Mouse (Mus musculus) liver, embryonic 14.5 days (tissue): Measurements from ENCODE around the gene Ccdc85b. TPM values are rescaled to one million over a fixed set of nuclear protein-coding genes. Genes with fewer than 3 reads are reported as not detected.

Source experiments
- ATAC-seq: fragments of 200-750 bp; cut with Nextera tagmentation; 2 replicates; pipeline ENCODE4 v1.8.0; 2017; ENCODE audit warnings: moderate number of reproducible peaks, mild to moderate bottlenecking, moderate library complexity; ENCODE audit not compliant: insufficient read depth
- DNase-seq, 3 experiments: peaks; one replicate each; pipeline ENCODE4 v3.0.0-alpha.2; 2012 to 2013; ENCODE audit warnings: low read depth in 3 of 3, low spot score in 3 of 3
- H3K27ac ChIP-seq: fragments of 300-500 bp; sonication (generic); 2 replicates; pipeline ENCODE4 v1.5.1; 2014; ENCODE audit warnings: moderate library complexity, mild to moderate bottlenecking, control low read depth, inconsistent platforms
- H3K27me3 ChIP-seq: fragments of 300-500 bp; sonication (generic); 2 replicates; pipeline ENCODE4 v1.6.1; 2014; ENCODE audit warnings: mild to moderate bottlenecking, low read length, moderate library complexity; ENCODE audit not compliant: control insufficient read depth, insufficient read depth
- H3K36me3 ChIP-seq: fragments of 300-500 bp; sonication (generic); replicated peaks from 2 replicates; pipeline ENCODE4 v1.6.1; 2014; ENCODE audit warnings: low read depth; ENCODE audit not compliant: control insufficient read depth, insufficient read depth
- H3K4me1 ChIP-seq, 2 experiments: fragments of 200-500 bp in 1 of 2; fragments of 300-500 bp in 1 of 2; sonication (generic) in 1 of 2; replicated peaks; 2 replicates each; pipeline ENCODE4 v1.6.1; 2012 to 2014; ENCODE audit warnings: antibody characterized with exemption in 1 of 2, inconsistent platforms in 1 of 2, low read length in 1 of 2; ENCODE audit not compliant: control insufficient read depth in 2 of 2, insufficient read depth in 2 of 2
- H3K4me2 ChIP-seq: fragments of 300-500 bp; sonication (generic); 2 replicates; pipeline ENCODE4 v1.6.1; 2014; ENCODE audit warnings: low read depth, mild to moderate bottlenecking, control low read depth, moderate library complexity
- H3K4me3 ChIP-seq, 2 experiments: fragments of 200-500 bp in 1 of 2; fragments of 300-500 bp in 1 of 2; sonication (generic) in 1 of 2; 2 replicates each; pipeline ENCODE4 v1.5.1; 2012 to 2014; ENCODE audit warnings: low read depth in 2 of 2, low read length in 2 of 2, mild to moderate bottlenecking in 2 of 2, control low read depth in 1 of 2, inconsistent platforms in 1 of 2, moderate library complexity in 1 of 2; ENCODE audit not compliant: insufficient read depth in 1 of 2
- H3K9ac ChIP-seq: fragments of 300-500 bp; sonication (generic); replicated peaks from 2 replicates; pipeline ENCODE4 v1.6.1; 2014; ENCODE audit warnings: mild to moderate bottlenecking, control low read depth, moderate library complexity
- H3K9me3 ChIP-seq: fragments of 300-500 bp; sonication (generic); 2 replicates; pipeline ENCODE4 v1.6.1; 2016; ENCODE audit warnings: low read length, mixed read lengths; ENCODE audit not compliant: control insufficient read depth
- CTCF ChIP-seq: IDR thresholded peaks from 2 replicates; pipeline ENCODE4 v1.5.1; 2016; ENCODE audit warnings: antibody characterized with exemption, low read depth, control low read depth
- EP300 ChIP-seq: IDR thresholded peaks from 2 replicates; pipeline ENCODE4 v1.6.1; 2016; ENCODE audit warnings: antibody characterized with exemption, low read depth
- WGBS: fragments of 180-500 bp; shearing (Covaris S2); extraction: QIAGEN DNeasy Blood & Tissue Kit; methylation state at CpG from one replicate; pipeline ENCODE4 v1.1.7; 2014; ENCODE audit not compliant: insufficient replicate concordance; 5-methylcytosine and 5-hydroxymethylcytosine counted together
- polyA plus RNA-seq, 2 experiments: library from polyadenylated mRNA; depleted of rRNA in 1 of 2; stranded (reverse) in 1 of 2; unstranded in 1 of 2; fragments of >200 nt; fragmentation: Nextera tagmentation in 1 of 2; extraction: Ambion mirVana in 1 of 2; gene quantifications; 2 replicates each; pipeline versions ENCODE4 v1.2.1 to v1.2.3; 2012 to 2014

Gene Ccdc85b
- polyA plus RNA-seq, 2 experiments = 1.0 to 1.4 TPM

DNA sequence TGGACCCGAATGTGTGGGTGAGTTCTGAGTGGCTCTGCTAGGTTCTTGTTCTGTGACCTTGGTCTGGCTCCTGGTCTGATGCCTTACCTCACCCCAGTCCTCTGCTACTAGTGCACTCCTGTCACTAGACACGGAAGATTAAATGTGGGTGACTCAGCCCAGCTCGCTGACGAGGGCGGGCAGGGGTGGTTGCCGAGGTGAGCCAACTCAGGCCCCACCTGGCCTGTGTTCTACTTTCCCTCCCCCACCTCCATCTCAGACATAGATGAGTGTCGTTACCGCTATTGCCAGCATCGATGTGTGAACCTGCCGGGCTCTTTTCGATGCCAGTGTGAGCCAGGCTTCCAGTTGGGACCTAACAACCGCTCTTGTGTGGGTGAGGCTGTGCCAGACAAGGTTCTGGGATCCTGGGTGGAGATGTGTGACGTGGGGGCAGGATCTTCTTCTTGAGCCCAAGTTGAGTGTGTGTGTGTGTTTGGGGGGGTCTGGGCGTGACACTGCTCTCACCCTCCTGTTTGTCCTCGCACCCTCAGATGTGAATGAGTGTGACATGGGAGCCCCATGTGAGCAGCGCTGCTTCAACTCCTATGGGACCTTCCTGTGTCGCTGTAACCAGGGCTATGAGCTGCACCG lies 20.1 kb upstream of the Ccdc85b start:
- Histone ChIP-seq H3K9ac (no peak overlapping the region), H3K4me2 (no peak overlapping the region), H3K4me3 (no peak overlapping the region), H3K36me3 (no peaks in the 10 kb centered on the region), H3K4me1 (peaks cover 0 to 2% of the 10 kb centered on the region in 2 experiments; a peak in 1 of 4 replicates), H3K9me3 (no peaks in the 10 kb centered on the region), H3K27ac (no peak overlapping the region), H3K27me3 (peaks cover 28% of the 10 kb centered on the region)
- no peak for ATAC-seq
- WGBS = 74% methylated on average over 18 of the region's 18 CpGs
- no peak for TF ChIP-seq CTCF
- TF ChIP-seq EP300 = no peak
- DNase-seq = no peak

DNA sequence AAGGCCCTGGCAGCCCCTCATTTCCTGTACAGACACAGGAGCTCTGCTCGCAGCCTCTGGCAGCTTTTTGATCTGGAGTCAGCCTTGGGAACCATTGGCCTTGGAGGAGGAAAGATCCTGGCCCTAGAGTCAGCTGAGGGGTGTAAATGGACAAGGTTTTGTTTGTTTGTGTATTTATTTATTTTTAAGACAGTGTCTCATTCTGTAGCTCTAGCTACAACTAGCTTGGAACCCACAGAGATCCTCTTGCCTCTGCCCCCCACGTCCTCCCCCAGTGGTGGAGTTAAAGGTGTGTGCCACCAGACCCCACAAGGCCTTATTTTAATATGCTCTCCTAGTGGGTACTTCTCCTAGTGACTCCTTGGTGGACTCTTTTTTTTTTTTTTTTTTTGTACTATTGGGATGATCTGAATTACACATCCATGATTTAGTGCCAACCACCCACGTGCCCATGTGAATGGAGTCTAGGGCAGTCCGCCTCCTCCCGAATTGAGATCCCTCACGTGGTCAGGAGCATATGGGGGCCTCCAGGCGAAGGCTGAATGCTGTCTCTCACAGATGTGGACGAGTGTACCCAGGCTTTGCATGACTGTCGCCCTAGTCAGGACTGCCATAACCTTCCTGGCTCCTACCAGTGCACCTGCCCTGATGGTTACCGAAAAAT lies 19.4 kb upstream of the Ccdc85b start:
- no peak for DNase-seq
- Histone ChIP-seq H3K36me3 (no peaks in the 10 kb centered on the region), H3K27me3 (peaks cover 28% of the 10 kb centered on the region), H3K27ac (no peak overlapping the region), H3K9me3 (no peaks in the 10 kb centered on the region), H3K4me1 (peaks cover 0 to 2% of the 10 kb centered on the region in 2 experiments; a peak in 1 of 4 replicates), H3K4me2 (no peak overlapping the region), H3K4me3 (no peak overlapping the region), H3K9ac (no peak overlapping the region)
- no peak for ATAC-seq
- no peak for TF ChIP-seq EP300
- TF ChIP-seq CTCF = no peak
- 72% methylated on average over 10 of the region's 10 CpGs for WGBS

DNA sequence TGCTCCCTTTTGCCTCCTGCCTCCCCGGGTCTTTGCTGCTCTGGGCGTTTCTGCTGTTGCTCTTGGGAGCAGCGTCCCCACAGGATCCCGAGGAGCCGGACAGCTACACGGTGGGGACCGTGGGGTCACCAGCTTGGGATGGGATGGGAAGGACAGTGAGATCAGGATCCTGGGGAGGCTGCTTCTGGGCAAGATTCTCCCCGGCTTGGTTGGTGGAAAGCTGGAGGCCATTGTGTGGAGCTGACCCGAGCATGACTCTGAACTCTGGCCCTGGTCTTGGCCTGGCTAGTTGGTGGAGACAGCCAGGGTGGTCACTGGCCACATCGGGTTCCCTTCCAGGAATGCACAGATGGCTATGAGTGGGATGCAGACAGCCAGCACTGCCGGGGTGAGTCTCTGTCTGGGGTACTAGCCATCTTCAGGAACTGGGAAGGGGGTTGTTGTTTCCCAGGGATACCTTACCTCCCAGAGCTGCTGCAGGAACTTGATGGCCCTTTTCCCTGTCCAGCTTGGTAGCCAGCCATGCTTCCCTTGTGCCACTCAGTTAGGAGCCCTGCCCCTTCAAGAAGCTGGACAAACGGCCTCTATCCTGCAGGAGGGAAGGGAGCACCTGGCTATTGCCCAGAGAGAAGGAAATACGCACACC lies 17.5 kb upstream of the Ccdc85b start:
- Histone ChIP-seq H3K4me2 (peak overlapping the region; percentile 70), H3K36me3 (no peaks in the 10 kb centered on the region), H3K27me3 (peaks cover 28% of the 10 kb centered on the region), H3K27ac (no peak overlapping the region), H3K4me3 (peak overlapping the region; percentile 39 to 42), H3K9ac (no peak overlapping the region), H3K4me1 (peaks cover 0 to 2% of the 10 kb centered on the region in 2 experiments; a peak in 1 of 4 replicates), H3K9me3 (no peaks in the 10 kb centered on the region)
- TF ChIP-seq EP300 = no peak
- TF ChIP-seq CTCF = no peak
- 46% methylated on average over 13 of the region's 13 CpGs for WGBS
- DNase-seq (no peak), ATAC-seq (no peak)

DNA sequence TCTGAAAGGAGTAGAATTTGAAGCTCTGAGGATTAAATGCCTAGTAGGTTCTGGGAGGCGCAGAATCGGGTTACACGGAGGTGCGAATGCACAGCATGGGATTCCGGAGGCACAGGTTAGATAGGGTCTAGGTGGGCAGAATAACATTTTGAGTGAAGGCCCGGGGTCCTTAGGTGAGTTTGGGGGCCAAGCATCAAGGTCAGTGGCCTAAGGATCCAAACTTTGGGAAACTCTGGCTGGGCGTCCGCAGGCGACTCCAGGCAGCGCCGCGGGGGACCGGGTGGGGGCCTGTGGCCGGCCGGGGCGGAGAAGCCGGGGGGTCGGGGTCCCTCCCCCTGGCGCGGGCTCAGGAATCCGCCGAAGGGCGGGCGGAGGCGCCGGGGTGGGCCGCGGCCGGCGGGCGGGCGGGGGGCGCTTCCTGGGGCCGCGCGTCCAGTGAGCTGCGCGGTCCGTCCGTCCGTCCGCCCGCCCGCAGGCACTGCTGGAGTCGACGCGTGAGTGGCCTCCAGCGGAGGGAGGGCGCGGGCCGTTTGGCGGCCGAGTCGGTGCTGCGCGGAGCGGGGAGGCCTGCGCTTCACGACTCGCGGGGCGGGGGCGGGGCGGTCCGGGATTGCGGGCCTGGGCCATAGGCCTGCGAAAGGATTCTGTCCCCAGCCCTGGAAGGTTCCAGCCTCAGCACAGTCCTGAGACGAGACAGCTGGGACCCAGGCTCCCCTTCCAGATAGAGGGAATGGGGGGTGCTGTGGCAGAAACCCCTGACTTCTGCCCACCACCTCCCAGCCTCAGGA lies 16.8 kb upstream of the Ccdc85b start:
- WGBS = 2% methylated on average over 49 of the region's 68 CpGs
- Histone ChIP-seq H3K4me1 (peaks cover 0 to 2% of the 10 kb centered on the region in 2 experiments; a peak in 1 of 4 replicates), H3K9me3 (no peaks in the 10 kb centered on the region), H3K4me2 (peak overlapping the region; percentile 70), H3K36me3 (no peaks in the 10 kb centered on the region), H3K27me3 (peaks cover 28% of the 10 kb centered on the region), H3K27ac (no peak overlapping the region), H3K4me3 (peak overlapping the region; percentile 39 to 46), H3K9ac (peak overlapping the region; percentile 1)
- TF ChIP-seq EP300 = no peak
- TF ChIP-seq CTCF = no peak
- DNase-seq (no peak), ATAC-seq (peak; percentile 31)
